Mouse (Mus musculus) A20 (cell line): Measurements from ENCODE around the gene Otub1.

ENCODE experiments used
- DNase-seq: peaks from one replicate; pipeline ENCODE4 v3.0.0-alpha.2; 2011; ENCODE audit warnings: low read depth, low spot score

The Otub1 gene

DNA sequence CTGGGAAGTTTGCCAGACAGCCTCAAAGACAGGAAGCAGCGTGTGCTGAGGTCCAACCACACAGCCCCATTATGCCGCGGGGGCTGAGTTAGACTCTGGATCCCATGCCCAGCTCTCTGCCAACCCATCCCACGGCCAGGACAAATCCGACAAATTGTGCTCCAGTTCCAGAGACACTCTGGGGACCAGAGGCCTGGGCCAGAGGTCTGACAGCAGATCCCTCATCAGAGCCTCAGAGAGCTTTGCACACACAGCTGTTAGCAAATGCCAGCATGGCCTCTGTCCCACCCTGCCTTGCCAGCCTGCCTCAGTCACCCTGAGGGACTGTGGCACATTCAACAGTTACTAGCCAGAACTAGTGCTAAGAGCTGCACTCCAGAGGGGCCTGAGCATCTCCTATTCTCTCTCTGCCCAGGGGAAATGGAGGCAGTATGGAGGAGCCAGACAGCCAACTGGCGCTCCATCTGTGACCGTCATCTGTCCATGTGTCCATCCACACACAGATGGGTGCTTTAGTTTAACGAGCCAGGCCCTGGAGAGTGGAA, 57.5 kb downstream of the Otub1 start:
- DNase-seq: no peak
